Mouse (Mus musculus) embryonic fibroblast, embryonic 13.5 days (primary cell): Measurements from ENCODE around the gene Sdccag8.

ENCODE experiments used
- CTCF ChIP-seq: IDR thresholded peaks from 2 replicates; pipeline ENCODE4 v1.5.1; 2011; ENCODE audit warnings: mild to moderate bottlenecking, control low read depth, low read length, moderate library complexity, borderline replicate concordance; ENCODE audit not compliant: insufficient read depth
- POLR2A ChIP-seq: IDR thresholded peaks from 2 replicates; pipeline ENCODE4 v1.6.1; 2011; ENCODE audit warnings: low read depth, mild to moderate bottlenecking, control low read depth, low read length, moderate library complexity

GRCm38 (mm10) chr1:176950061-176950460, 135.6 kb downstream of the Sdccag8 start:
- no peak for TF ChIP-seq CTCF
- TF ChIP-seq POLR2A = no peak
